Mouse (Mus musculus) ES-E14 (cell line): ENCODE data around the gene 4930452B06Rik.

ENCODE experiments used
- CHD2 ChIP-seq: IDR thresholded peaks from 2 replicates; pipeline ENCODE4 v1.6.1; 2014; ENCODE audit warnings: mild to moderate bottlenecking, low read depth, low read length, inconsistent platforms
- HCFC1 ChIP-seq: IDR thresholded peaks from 2 replicates; pipeline ENCODE4 v1.6.1; 2012; ENCODE audit warnings: low read length, inconsistent platforms, borderline replicate concordance; ENCODE audit not compliant: insufficient read depth
- MAFK ChIP-seq: IDR thresholded peaks from 2 replicates; pipeline ENCODE4 v1.6.1; 2014; ENCODE audit warnings: mild to moderate bottlenecking, low read depth, low read length, inconsistent platforms; ENCODE audit not compliant: insufficient read depth
- ZC3H11A ChIP-seq: IDR thresholded peaks from 2 replicates; pipeline ENCODE4 v1.6.1; 2012; ENCODE audit warnings: low read depth, mild to moderate bottlenecking, inconsistent platforms, low read length, borderline replicate concordance
- ZNF384 ChIP-seq: IDR thresholded peaks from 2 replicates; pipeline ENCODE4 v1.6.1; 2012; ENCODE audit warnings: low read depth, low read length, inconsistent platforms

- TF ChIP-seq CHD2, result no peak
- no peak for TF ChIP-seq ZC3H11A
- TF ChIP-seq ZNF384, result no peak
- TF ChIP-seq MAFK, result no peak
- TF ChIP-seq HCFC1, result no peak
These were observed 270.3 kb downstream of the 4930452B06Rik start for GRCm38 (mm10) chr14:8395690-8396287.
